Mouse (Mus musculus) G1E-ER4 (cell line): ENCODE results near the gene Blzf1. TPM values are rescaled to one million over a fixed set of nuclear protein-coding genes. Genes with fewer than 3 reads are reported as not detected.

Experiments
- GATA1 ChIP-seq: IDR thresholded peaks from one replicate; pipeline ENCODE4 v1.8.0; 2012; ENCODE audit warnings: low read length, inconsistent platforms
- polyA plus RNA-seq: library from polyadenylated mRNA; stranded (reverse); fragments of >175 nt; gene quantifications from 2 replicates; pipeline ENCODE4 v1.2.3, GENCODE M21; 2012

Gene Blzf1
- polyA plus RNA-seq, result 1.6 TPM in 2 replicates

DNA sequence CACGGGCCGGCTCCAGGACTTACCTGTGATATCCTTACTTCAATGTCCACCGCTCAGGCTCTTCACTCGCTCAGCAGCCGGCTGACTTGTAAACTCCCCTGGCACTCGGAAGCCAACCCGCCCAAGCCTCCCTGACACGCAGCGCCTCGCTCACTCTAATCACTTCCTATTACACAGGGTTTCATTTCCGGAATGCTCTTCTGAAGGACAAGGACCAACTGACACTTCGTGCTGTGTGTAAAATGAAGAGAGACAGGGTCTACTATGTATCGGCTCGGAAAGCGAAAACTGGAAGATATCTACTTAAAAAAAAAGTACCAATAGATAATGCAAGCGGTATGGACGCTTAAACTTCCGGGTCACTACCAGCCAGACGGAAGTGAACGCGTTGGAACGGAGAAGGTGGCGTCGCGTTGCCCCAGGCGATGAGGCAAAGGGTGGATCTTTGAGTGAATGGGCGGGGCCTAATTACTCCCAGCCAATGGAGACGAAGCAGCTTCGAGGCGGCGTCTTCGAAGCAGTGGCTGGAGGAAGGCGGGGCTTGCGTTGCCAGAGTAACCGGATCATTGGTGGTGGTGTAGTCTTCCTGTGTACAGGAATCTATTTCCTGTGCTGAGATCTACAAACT is at the start of gene Blzf1:
Gene Blzf1, minus strand, starts transcription at position 366 of the 628 bp plus-strand sequence.
- no peak for TF ChIP-seq GATA1

DNA sequence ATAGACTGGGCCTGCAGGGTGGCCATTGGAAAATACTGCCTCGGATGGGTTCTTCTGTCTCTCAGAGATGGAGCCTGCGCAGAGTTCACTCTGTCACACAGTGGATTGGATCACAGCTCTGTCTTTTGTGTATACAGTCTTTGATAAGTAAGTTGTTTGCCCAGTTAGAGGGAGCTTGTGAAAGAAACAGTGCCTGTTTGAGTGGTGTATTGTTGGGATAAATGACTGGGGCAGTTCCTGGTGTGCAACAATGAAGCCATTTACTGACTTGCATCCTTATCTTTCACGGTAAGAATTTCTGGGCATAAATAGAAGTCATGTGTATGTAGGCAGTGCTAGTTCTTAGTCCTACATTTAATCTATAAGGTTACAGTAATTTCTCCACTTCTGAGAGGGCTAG is 46.2 kb upstream of the Blzf1 start:
- no peak for TF ChIP-seq GATA1

DNA sequence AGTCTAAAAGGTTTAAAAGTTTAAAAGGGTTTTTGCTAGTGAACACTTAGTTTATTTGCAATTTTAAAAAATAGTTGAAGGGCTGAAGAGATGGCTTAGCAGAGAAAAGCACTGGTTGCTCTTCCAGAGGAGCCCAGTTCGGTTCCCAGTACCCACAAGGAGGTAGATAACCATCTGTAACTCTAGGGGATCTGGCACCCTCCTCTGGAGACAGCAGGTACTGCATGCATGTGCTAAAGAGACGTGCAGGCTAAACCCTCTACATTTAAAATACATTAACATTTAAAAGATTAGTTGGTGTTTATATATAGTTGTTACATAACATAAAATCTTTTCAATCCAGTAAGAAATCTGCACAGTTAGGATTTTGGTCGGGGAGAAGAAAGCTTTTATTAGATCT is 34.9 kb upstream of the Blzf1 start:
- no peak for TF ChIP-seq GATA1

DNA sequence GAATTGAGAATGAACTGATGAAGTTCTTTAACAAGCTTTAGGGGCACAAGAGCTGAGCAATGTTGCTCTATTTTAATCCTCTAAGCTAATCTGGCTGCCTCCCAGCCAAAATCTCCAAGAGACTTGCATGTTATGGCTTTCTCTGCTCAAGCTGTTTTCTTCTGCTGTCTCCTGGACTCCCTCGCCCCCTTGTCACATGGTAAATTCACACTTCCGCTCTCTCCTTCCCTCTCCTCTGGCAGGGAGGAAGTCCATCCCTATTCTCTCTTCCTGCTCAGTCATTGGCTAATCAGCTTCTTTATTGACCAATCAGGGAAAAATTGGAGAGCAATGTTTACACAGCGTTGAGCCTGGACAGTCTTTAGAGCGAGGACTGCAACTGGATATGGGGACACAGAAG is 28.6 kb upstream of the Blzf1 start:
- no peak for TF ChIP-seq GATA1

DNA sequence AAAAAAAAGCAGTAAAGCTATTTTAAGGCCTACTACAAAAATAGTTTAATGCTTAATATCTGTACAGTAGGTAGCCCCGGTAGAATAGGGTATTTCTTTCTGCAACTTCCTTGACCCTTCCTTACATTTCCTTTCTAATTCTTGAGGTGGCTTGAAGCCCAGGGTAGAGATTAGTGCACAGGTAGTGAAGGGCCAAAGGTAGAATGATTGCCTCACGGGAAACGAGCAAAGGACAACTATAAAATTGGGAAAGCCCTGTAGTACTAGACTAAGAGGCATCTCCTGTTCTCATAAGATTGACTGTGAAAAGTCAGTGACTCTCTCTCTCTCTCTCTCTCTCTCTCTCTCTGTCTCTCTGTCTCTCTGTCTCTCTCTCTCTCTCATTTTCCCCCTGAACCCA is 28.1 kb upstream of the Blzf1 start:
- no peak for TF ChIP-seq GATA1

DNA sequence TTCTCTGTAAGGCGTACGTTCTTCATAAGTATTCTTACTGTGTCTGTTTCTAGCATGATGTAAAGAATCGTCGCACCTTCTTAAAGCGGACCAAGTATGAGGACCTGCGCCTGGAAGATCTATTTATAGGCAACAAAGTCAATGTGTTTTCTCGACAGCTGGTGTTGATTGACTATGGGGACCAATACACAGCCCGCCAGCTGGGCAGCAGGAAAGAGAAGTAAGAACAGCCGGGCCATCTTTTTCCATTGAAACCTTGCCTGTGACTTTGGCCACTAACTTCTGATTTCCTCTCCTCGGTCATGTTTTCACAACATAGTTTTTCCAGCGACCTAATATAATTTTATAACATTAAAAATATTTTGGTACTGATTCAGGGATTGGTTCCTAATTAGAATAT is 25.3 kb upstream of the Blzf1 start:
- TF ChIP-seq GATA1, result no peak

DNA sequence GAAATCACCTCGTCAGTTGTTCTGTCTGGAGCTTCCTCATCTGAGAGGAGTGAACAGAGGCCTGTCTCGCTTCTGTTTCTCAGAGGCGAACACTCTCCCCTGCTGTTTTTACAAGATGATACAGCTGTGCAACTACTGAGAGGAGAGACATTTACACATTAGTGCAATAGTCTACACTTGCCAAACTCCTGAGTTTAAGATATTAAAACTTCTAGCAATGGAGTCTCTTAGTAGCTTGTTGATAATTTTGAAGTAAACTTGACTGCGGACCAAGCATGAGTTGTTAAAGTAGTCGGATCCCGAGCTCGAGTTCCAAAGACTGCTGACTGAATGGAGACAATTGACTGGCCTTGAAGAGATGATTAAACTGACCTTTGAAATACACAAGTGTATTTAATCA is 20.5 kb upstream of the Blzf1 start:
- TF ChIP-seq GATA1, result no peak

DNA sequence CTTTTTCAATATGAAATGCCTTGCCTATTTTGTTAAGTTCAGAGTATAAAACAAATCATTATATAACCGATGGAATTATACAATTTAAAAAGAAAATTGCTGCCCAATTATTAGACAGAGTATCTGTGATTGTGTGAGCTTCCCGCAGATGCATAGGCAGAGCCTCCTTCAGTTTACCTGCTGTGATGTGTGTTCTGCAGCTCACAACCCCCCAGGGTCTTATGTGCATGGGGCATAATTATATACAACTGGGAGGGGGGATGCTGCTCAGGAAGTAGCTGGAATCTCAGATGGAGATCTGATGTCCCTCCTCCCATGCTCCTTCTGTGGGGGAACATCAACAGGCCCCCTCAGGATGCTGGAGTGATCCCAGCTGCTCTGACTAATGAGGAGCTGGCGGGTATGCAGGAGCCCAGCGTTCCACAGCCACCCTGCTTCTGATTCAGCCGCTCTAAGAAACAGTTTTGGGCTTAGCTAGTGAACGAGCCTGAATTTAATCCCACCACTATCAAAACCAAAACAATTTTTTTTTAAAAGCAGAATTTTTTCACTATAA is 19.4 kb upstream of the Blzf1 start:
- TF ChIP-seq GATA1, result no peak

DNA sequence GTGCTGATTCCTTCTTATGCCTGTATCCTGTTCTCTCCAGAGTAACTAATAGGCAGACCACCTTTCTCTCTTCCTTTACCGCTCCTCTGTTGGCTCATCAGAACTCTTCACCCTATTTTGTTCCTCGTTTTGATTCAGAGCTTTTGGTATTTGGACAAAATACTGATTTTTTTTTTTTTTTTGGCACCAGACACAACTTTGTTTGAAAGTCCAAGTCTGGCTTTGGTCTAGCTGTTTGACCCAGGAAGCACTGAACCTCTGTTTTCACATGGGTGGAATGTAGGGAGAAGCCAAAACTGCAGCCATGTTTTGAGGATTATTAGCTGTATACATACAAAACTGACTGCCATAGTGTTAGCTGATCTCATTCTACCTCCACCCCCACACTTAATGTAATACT is 17.6 kb upstream of the Blzf1 start:
- TF ChIP-seq GATA1, result no peak

DNA sequence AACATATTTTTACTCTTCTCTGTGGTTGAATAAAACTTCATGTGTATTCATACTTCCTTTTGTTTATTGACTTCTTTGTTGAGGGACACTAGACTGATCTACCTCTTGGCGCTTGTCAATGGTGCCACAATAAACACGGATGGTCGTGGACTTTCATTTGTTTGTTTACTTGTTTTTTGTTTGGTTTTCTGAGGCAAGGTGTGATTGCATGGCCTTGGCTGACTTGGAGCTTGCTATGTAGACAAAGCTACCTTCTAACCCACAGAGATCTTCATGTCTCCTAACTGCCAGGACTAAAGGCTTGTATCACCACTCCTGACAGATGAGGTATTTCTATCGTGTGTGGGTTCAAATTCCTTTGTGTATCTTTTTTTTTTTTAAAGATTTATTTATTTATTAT is 16.9 kb upstream of the Blzf1 start:
- TF ChIP-seq GATA1, result no peak

DNA sequence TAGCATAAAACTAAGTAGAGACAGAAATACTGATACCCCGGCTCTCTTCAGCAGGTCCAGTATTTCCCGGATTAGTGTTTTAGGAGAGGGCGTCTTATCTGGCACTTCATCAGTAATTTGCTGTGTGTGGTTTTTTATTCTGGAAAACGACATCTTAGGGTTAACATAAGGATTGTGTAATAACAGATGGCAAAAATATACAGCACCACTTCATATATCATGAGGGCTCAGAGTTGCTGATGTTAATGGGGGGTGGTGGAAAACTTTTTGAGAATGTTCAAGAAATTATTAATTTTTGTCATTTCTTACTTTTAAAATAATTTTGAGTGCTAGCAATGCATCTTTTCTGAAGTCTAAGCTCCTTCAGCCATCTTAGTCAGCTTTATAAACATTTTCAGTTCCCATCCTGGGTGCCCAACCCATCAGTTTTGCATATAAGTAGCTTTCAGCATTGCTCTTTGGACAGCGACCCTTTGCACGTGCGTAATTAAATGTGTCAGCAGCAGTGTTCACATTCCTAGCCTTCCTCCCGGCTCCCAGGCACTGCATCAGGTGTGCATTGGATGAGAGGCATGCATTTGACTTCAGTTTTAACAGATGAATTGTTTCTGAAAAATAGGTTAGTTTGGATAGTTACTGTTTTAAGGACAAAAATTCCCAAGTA is 15.8 kb upstream of the Blzf1 start:
- TF ChIP-seq GATA1, result no peak

DNA sequence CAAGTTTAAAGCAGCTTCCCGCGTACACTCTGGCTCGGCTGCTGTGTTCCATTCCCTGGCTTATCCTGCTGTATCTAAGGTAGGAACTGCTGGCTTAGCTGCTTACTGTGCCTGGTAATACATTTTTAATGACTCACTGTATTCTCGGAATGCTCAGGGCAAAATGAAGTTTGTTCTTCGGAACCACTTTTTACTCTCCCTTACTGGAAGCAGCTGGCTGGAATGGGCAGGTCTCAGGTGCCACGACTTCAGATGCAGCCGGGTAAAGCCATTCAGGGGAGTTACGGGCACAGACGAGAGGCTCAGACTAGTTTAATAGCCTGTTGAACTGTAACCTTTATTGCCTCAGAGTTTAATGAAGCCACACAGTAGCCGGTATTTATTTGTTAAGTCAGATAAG is 14.1 kb upstream of the Blzf1 start:
- TF ChIP-seq GATA1, result no peak

DNA sequence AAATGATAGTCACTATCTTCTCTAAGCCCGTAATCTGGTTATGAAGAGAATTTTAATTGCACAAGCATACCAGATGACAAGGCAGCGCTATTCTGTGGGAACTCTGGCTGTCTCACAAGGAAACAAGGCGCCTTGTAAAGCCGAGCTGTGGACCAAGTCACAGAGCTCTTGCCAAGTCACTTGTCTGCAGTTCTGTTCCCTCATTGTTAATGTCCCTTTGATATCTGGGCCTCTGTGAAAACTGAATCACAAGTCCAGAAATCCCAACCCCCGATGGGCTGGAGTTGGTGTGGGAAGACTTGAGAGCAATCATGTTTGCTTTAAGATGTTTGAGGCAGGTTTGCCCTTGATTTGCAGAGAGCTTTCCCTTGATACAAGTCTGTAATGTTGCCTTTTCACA is 13.4 kb upstream of the Blzf1 start:
- TF ChIP-seq GATA1, result no peak

DNA sequence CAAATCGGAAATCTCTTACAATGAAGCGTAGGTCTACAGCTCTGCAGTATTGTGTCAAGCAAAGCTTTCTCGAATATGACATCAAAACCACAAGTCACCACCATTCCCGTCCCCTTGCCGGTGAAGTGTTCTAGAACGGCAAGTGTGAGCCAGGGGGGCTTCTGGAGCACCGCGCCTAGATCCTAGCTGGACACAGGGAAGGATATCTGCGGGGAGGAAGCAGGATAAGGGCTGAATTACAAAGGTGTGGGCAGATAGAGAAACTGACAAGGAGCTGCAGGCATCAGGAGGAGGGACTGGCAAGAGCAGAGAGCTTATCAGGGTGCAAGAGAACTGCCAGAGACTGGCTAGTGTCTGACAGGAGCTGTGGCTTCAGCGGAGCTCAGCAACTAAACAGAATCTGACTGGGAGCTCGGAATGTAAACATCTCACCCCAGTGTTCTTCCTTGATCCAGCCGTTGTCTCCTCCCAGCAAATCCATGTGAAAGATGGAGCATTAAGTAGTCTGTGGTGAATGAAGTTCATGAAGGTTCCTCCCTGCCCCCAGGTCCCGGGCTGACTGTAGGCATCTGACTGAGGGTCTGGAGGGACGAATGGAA is 12.4 kb upstream of the Blzf1 start:
- TF ChIP-seq GATA1, result no peak

DNA sequence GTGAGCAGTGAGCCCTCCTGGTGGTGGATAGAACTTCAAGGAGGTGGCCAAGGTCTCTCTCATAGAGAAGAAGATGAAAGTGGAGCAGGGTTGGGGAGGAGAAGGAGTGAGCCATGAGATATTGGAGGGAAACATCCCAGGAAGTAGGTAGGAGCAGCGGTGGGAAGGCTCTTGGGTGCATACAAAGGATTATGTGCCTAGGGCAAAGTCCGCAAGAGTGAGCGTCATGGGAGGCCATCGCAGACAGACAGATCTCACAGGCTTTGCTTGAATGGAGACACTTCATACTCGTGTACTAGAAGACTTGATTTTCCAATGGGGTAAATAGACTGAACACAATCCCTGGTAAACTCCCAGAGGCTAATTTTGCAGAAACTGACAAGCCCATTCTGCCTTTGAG is 11.2 kb upstream of the Blzf1 start:
- TF ChIP-seq GATA1, result no peak

DNA sequence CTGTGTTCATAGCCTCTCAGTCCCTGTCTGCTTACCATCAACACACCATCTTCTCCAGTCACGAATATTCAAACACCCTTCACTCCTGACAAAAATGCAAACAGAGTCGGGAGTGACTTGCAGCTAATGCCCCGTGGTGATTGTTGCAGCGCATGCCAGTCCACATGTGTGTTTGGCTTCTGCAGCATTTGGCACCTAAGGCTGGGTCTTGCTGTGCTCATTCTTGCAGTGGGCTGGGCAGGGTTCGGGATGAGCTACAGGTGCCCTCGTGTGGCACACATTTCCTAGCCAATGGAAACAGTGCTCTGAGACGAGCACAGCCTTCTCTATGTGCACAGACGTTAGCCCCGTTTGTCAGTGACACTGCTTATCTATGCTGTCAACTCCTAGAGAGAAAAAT is 10.0 kb upstream of the Blzf1 start:
- TF ChIP-seq GATA1, result no peak

DNA sequence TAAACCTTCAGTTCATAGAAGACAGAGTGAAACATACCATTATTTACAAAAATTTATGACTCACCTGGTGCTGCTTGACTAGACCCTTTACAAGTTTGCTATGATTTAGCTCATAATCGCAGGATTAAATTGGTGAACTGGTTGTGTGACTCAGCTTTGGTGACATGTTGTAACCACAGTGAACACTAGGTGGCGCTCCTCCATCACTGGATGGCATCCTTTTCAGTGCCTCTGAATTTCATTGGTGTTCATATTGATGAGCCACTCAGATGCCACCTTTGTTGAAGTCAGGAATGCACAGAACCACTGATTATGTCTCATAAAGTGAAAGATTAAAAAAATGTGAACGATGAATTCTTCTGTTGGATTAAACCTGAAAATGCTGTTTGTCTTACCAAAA is 9.4 kb upstream of the Blzf1 start:
- TF ChIP-seq GATA1, result no peak

DNA sequence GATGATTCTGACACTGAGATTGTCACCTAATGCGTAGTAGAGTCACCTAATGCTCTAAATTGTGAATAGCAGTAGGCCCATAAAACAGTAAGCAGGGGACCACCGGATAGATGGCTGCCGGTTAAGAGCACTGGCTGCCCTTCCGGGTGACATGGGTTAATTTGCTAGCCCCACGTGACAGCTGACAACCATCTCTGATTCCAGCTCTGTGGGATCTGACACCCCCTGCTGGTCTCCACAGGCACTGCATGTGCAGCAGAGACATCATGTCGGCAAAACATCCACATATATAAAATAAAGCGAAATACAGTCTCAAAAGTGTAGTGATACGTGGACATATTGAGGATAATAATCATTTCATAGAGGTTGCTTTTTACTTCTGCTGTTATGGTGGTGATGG is 8.0 kb upstream of the Blzf1 start:
- TF ChIP-seq GATA1, result no peak
